Mouse (Mus musculus) kidney, postnatal 4 days (tissue): ENCODE measurements at regions not wholly inside any gene's neighbourhood (a gene's known extent, or its start where the extent isn't known, plus 50 kb on each side); places are given as distances from the start of the nearest gene placed in this dataset.
A peak's percentile ranks its signal among the peaks of the same experiment; 100 is the strongest.

ENCODE experiments used
- DNase-seq, 2 experiments: peaks; one replicate each; pipeline ENCODE4 v3.0.0; 2021; ENCODE audit warnings: mixed read lengths in 2 of 2

GRCm38 (mm10) chr1:150043061-150043460 is 56.8 kb upstream of the Ptgs2 start:
- no peak for DNase-seq

GRCm38 (mm10) chr1:150041591-150041990 is 58.2 kb upstream of the Ptgs2 start:
- DNase-seq: no peak

- DNase-seq: no peak
Observed at GRCm38 (mm10) chr1:150033729-150034128, 66.1 kb upstream of the Ptgs2 start.

- DNase-seq: no peak
Observed at GRCm38 (mm10) chr1:150031743-150032142, 68.1 kb upstream of the Ptgs2 start.

- no peak for DNase-seq
Observed at GRCm38 (mm10) chr1:150027265-150027664, 66.2 kb upstream of the Pla2g4a start.

- peak; percentile 3 to 4 for DNase-seq
Observed at GRCm38 (mm10) chr1:150026188-150026587, 65.1 kb upstream of the Pla2g4a start.

GRCm38 (mm10) chr1:150015201-150015600 is 54.1 kb upstream of the Pla2g4a start:
- no peak for DNase-seq

GRCm38 (mm10) chr1:150012447-150012846 is 51.4 kb upstream of the Pla2g4a start:
- DNase-seq: no peak
